ENCODE assay signal across 20 mouse cellular contexts in genomic region chr7:109275901-109276300, GRCm38 (mm10).
A peak's percentile ranks its signal among the peaks of the same experiment; 100 is the strongest.
DNase-seq lines count a peak whose midpoint lies in the region; ATAC-seq and TF ChIP-seq lines count a peak whose summit lies in the region.
"Had no signal": no experiment of that assay in that cellular context is flagged by ENCODE, and none has a peak within 500 bp of the region (broad histone marks: within the 10 kb centered on the region; RNA-seq: fewer than 3 reads in every experiment).

No protein-coding gene starts in this region.

- WGBS in embryonic facial prominence, embryonic 12.5 days: 88% methylated on average over 4 of the region's 4 CpGs
- 86% methylated on average over 4 of the region's 4 CpGs for WGBS in embryonic facial prominence, embryonic 10.5 days
- WGBS in intestine, embryonic 14.5 days: 77% methylated on average over 4 of the region's 4 CpGs
- WGBS in intestine, postnatal 0 days: 87% methylated on average over 4 of the region's 4 CpGs
- 91% methylated on average over 4 of the region's 4 CpGs for WGBS in midbrain, embryonic 14.5 days
- WGBS in midbrain, embryonic 11.5 days: 82% methylated on average over 4 of the region's 4 CpGs
- WGBS in midbrain, embryonic 15.5 days: 92% methylated on average over 4 of the region's 4 CpGs

- H3K9me3 ChIP-seq in embryonic facial prominence, embryonic 12.5 days: no peaks in the 10 kb centered on the region
- no peaks in the 10 kb centered on the region for H3K9me3 ChIP-seq in embryonic facial prominence, embryonic 10.5 days
- H3K9me3 ChIP-seq in intestine, embryonic 14.5 days (ENCODE audit: control insufficient read depth, low read length): no peaks in the 10 kb centered on the region
- H3K9me3 ChIP-seq in intestine, postnatal 0 days (ENCODE audit: control insufficient read depth): no peaks in the 10 kb centered on the region
- H3K9me3 ChIP-seq in midbrain, embryonic 14.5 days (ENCODE audit: control insufficient read depth, low read length): no peaks in the 10 kb centered on the region
- no peaks in the 10 kb centered on the region for H3K9me3 ChIP-seq in midbrain, embryonic 11.5 days (ENCODE audit: control insufficient read depth, low read length)
- no peaks in the 10 kb centered on the region for H3K9me3 ChIP-seq in midbrain, embryonic 15.5 days
- H3K9me3 ChIP-seq: heart, embryonic 15.5 days; hindbrain, embryonic 12.5 days; kidney, embryonic 15.5 days; limb, embryonic 12.5 days had no signal

- H3K27me3 ChIP-seq in embryonic facial prominence, embryonic 12.5 days: no peaks in the 10 kb centered on the region
- no peaks in the 10 kb centered on the region for H3K27me3 ChIP-seq in embryonic facial prominence, embryonic 10.5 days (replicated peaks; ENCODE audit: low read depth, poor library complexity, severe bottlenecking)
- H3K27me3 ChIP-seq in intestine, embryonic 14.5 days (replicated peaks; ENCODE audit: control insufficient read depth, insufficient read depth, low read length): no peaks in the 10 kb centered on the region
- no peaks in the 10 kb centered on the region for H3K27me3 ChIP-seq in intestine, postnatal 0 days (replicated peaks; ENCODE audit: control insufficient read depth, insufficient read depth, low read length)
- H3K27me3 ChIP-seq in midbrain, embryonic 14.5 days (ENCODE audit: control insufficient read depth, insufficient read depth, low read length): no peaks in the 10 kb centered on the region
- no peaks in the 10 kb centered on the region for H3K27me3 ChIP-seq in midbrain, embryonic 11.5 days (ENCODE audit: control insufficient read depth, insufficient read depth, low read length)
- H3K27me3 ChIP-seq in midbrain, embryonic 15.5 days (replicated peaks): 0 out of 2 replicates have a peak, but pooled peaks cover 2% of the 10 kb centered on the region
- H3K27me3 ChIP-seq: hindbrain, embryonic 12.5 days; kidney, embryonic 15.5 days; limb, embryonic 12.5 days had no signal

- no peak overlapping the region for H3K4me3 ChIP-seq in embryonic facial prominence, embryonic 12.5 days
- H3K4me3 ChIP-seq in embryonic facial prominence, embryonic 10.5 days: no peak overlapping the region
- no peak overlapping the region for H3K4me3 ChIP-seq in intestine, embryonic 14.5 days (ENCODE audit: low read depth, low read length)
- no peak overlapping the region for H3K4me3 ChIP-seq in intestine, postnatal 0 days (ENCODE audit: low read depth, low read length)
- H3K4me3 ChIP-seq in midbrain, embryonic 14.5 days (replicated peaks; ENCODE audit: low read depth, low read length): no peak overlapping the region
- H3K4me3 ChIP-seq in midbrain, embryonic 11.5 days (ENCODE audit: low read depth, low read length): no peak overlapping the region
- H3K4me3 ChIP-seq in midbrain, embryonic 15.5 days: no peak overlapping the region
- H3K4me3 ChIP-seq: gastrocnemius, adult 2 months; heart, adult 2 months; heart, embryonic 15.5 days; hindbrain, embryonic 12.5 days; kidney, embryonic 15.5 days; limb, embryonic 12.5 days had no signal

- TF ChIP-seq CTCF in intestine, postnatal 0 days (IDR thresholded peaks at IDR 0.05; ENCODE audit: low read depth): no peak

- H3K27ac ChIP-seq in embryonic facial prominence, embryonic 12.5 days: peak overlapping the region; percentile 46; the same call in 1 of the 2 replicates
- H3K27ac ChIP-seq in embryonic facial prominence, embryonic 10.5 days (replicated peaks): no peak overlapping the region
- no peak overlapping the region for H3K27ac ChIP-seq in intestine, embryonic 14.5 days (ENCODE audit: low read depth)
- H3K27ac ChIP-seq in intestine, postnatal 0 days (ENCODE audit: low read depth, low read length): no peak overlapping the region
- 0 out of 2 replicates have a peak overlapping the region, but pooled peaks have one; percentile 32 for H3K27ac ChIP-seq in midbrain, embryonic 14.5 days (replicated peaks; ENCODE audit: low read depth, low read length)
- no peak overlapping the region for H3K27ac ChIP-seq in midbrain, embryonic 11.5 days (ENCODE audit: low read depth, low read length)
- H3K27ac ChIP-seq in midbrain, embryonic 15.5 days: peak overlapping the region; percentile 42
- H3K27ac ChIP-seq: gastrocnemius, adult 2 months; heart, adult 2 months; heart, embryonic 15.5 days; kidney, embryonic 15.5 days; limb, embryonic 12.5 days had no signal

- no peak overlapping the region for H3K9ac ChIP-seq in embryonic facial prominence, embryonic 12.5 days
- no peak overlapping the region for H3K9ac ChIP-seq in intestine, embryonic 14.5 days (ENCODE audit: low read length)
- H3K9ac ChIP-seq in intestine, postnatal 0 days (ENCODE audit: low read depth, low read length): no peak overlapping the region
- H3K9ac ChIP-seq in midbrain, embryonic 14.5 days (replicated peaks; ENCODE audit: low read length): no peak overlapping the region
- H3K9ac ChIP-seq in midbrain, embryonic 11.5 days (ENCODE audit: low read length): no peak overlapping the region
- no peak overlapping the region for H3K9ac ChIP-seq in midbrain, embryonic 15.5 days
- H3K9ac ChIP-seq: heart, embryonic 15.5 days; hindbrain, embryonic 12.5 days; kidney, embryonic 15.5 days; limb, embryonic 12.5 days had no signal

- DNase-seq in embryonic facial prominence, embryonic 10.5 days (ENCODE audit: low spot score): no peak
- peak; percentile 7 for DNase-seq in intestine, embryonic 14.5 days (ENCODE audit: low spot score)
- no peak for DNase-seq in midbrain, embryonic 14.5 days
- DNase-seq in midbrain, embryonic 11.5 days (ENCODE audit: low spot score, missing footprints): no peak
- DNase-seq: cerebellum, adult 18-20 months; cerebellum, postnatal 14 days; gastrocnemius, adult 2 months; gastrocnemius, postnatal 36 days; kidney, adult 11 months; right cerebral cortex, postnatal 25 days had no signal

- H3K36me3 ChIP-seq in embryonic facial prominence, embryonic 12.5 days: no peaks in the 10 kb centered on the region
- no peaks in the 10 kb centered on the region for H3K36me3 ChIP-seq in embryonic facial prominence, embryonic 10.5 days (replicated peaks)
- H3K36me3 ChIP-seq in intestine, embryonic 14.5 days (ENCODE audit: control insufficient read depth, insufficient read depth, low read length): no peaks in the 10 kb centered on the region
- H3K36me3 ChIP-seq in intestine, postnatal 0 days (ENCODE audit: control insufficient read depth, insufficient read depth): no peaks in the 10 kb centered on the region
- H3K36me3 ChIP-seq in midbrain, embryonic 14.5 days (ENCODE audit: control insufficient read depth, insufficient read depth, low read length): no peaks in the 10 kb centered on the region
- H3K36me3 ChIP-seq in midbrain, embryonic 11.5 days (ENCODE audit: control insufficient read depth, insufficient read depth, low read length): no peaks in the 10 kb centered on the region
- H3K36me3 ChIP-seq in midbrain, embryonic 15.5 days (replicated peaks): no peaks in the 10 kb centered on the region
- H3K36me3 ChIP-seq: heart, embryonic 15.5 days; hindbrain, embryonic 12.5 days; kidney, embryonic 15.5 days; limb, embryonic 12.5 days had no signal

- no peak overlapping the region for H3K4me2 ChIP-seq in embryonic facial prominence, embryonic 12.5 days (replicated peaks)
- H3K4me2 ChIP-seq in intestine, embryonic 14.5 days (ENCODE audit: low read length): no peak overlapping the region
- H3K4me2 ChIP-seq in intestine, postnatal 0 days (replicated peaks; ENCODE audit: low read depth): no peak overlapping the region
- no peak overlapping the region for H3K4me2 ChIP-seq in midbrain, embryonic 14.5 days (ENCODE audit: low read length)
- H3K4me2 ChIP-seq in midbrain, embryonic 11.5 days: no peak overlapping the region
- no peak overlapping the region for H3K4me2 ChIP-seq in midbrain, embryonic 15.5 days
- H3K4me2 ChIP-seq: heart, embryonic 15.5 days; hindbrain, embryonic 12.5 days; kidney, embryonic 15.5 days; limb, embryonic 12.5 days had no signal

- H3K4me1 ChIP-seq in embryonic facial prominence, embryonic 12.5 days: peaks cover 10% of the 10 kb centered on the region; the same call in 1 of the 2 replicates
- peaks cover 25% of the 10 kb centered on the region for H3K4me1 ChIP-seq in embryonic facial prominence, embryonic 10.5 days
- peaks cover 8% of the 10 kb centered on the region; the same call in 1 of the 2 replicates for H3K4me1 ChIP-seq in intestine, embryonic 14.5 days (replicated peaks; ENCODE audit: control insufficient read depth, insufficient read depth, low read length)
- no peaks in the 10 kb centered on the region for H3K4me1 ChIP-seq in intestine, postnatal 0 days (replicated peaks; ENCODE audit: control insufficient read depth, insufficient read depth, low read length)
- peaks cover 12% of the 10 kb centered on the region; the same call in 1 of the 2 replicates for H3K4me1 ChIP-seq in midbrain, embryonic 14.5 days (ENCODE audit: control insufficient read depth, insufficient read depth, low read length)
- no peaks in the 10 kb centered on the region for H3K4me1 ChIP-seq in midbrain, embryonic 11.5 days (ENCODE audit: control insufficient read depth, insufficient read depth, low read length)
- H3K4me1 ChIP-seq in midbrain, embryonic 15.5 days: peaks cover 13% of the 10 kb centered on the region
- H3K4me1 ChIP-seq: heart, embryonic 15.5 days had no signal

- ATAC-seq in embryonic facial prominence, embryonic 12.5 days (ENCODE audit: insufficient number of reproducible peaks, insufficient read depth, low FRiP score, low TSS enrichment): no peak
- ATAC-seq in intestine, embryonic 14.5 days (replicated peaks; ENCODE audit: low FRiP score, low TSS enrichment, low read depth): no peak
- ATAC-seq in intestine, postnatal 0 days: no peak
- no peak for ATAC-seq in midbrain, embryonic 14.5 days (ENCODE audit: low FRiP score, low TSS enrichment)
- no peak for ATAC-seq in midbrain, embryonic 11.5 days (ENCODE audit: low FRiP score)
- no peak for ATAC-seq in midbrain, embryonic 15.5 days (replicated peaks)
- ATAC-seq in monocyte, adult 5-6 weeks (replicated peaks; ENCODE audit: insufficient number of reproducible peaks, low FRiP score, low TSS enrichment, poor library complexity, severe bottlenecking): no peak
- ATAC-seq: activated CD4-positive, CD25-positive, alpha-beta regulatory T cell, adult 4 months had no signal

Comparison
In these comparisons a context has a peak if more than half of its experiments do, and no peak if none do; other contexts are left out.
1. H3K27ac ChIP-seq: peak in embryonic facial prominence, embryonic 12.5 days (single experiment), midbrain, embryonic 14.5 days (single experiment) and midbrain, embryonic 15.5 days (single experiment); none in embryonic facial prominence, embryonic 10.5 days (single experiment), intestine, embryonic 14.5 days (single experiment), intestine, postnatal 0 days (single experiment) and midbrain, embryonic 11.5 days (single experiment).